Mouse (Mus musculus) spleen, adult 2 months (tissue): ENCODE data around the gene Fcgrt. TPM values are rescaled to one million over a fixed set of nuclear protein-coding genes. Genes with fewer than 3 reads are reported as not detected.

Experiments used
- DNase-seq, 2 experiments: peaks; one replicate each; pipeline versions ENCODE4 v3.0.0 to v3.0.0-alpha.2; 2012 to 2021; ENCODE audit warnings: low spot score in 2 of 2, low read depth in 1 of 2
- H3K27ac ChIP-seq: fragments of 200-500 bp; 2 replicates; pipeline ENCODE4 v1.5.1; 2012; ENCODE audit warnings: low read length, inconsistent platforms; ENCODE audit not compliant: insufficient read depth
- H3K27me3 ChIP-seq: fragments of 200-500 bp; 2 replicates; pipeline ENCODE4 v1.6.1; 2012; ENCODE audit warnings: mild to moderate bottlenecking, moderate library complexity, low read length, inconsistent platforms; ENCODE audit not compliant: control insufficient read depth, insufficient read depth
- H3K36me3 ChIP-seq: fragments of 200-500 bp; 2 replicates; pipeline ENCODE4 v1.6.1; 2012; ENCODE audit warnings: mild to moderate bottlenecking, low read length, inconsistent platforms; ENCODE audit not compliant: control insufficient read depth, insufficient read depth
- H3K4me1 ChIP-seq: fragments of 200-500 bp; 2 replicates; pipeline ENCODE4 v1.6.1; 2011; ENCODE audit warnings: inconsistent platforms; ENCODE audit not compliant: control insufficient read depth, insufficient read depth, insufficient read length
- H3K4me3 ChIP-seq: fragments of 200-500 bp; 2 replicates; pipeline ENCODE4 v1.5.1; 2011; ENCODE audit warnings: mild to moderate bottlenecking, inconsistent platforms; ENCODE audit not compliant: insufficient read depth, insufficient read length; ENCODE audit errors: extremely low read depth
- CTCF ChIP-seq: fragments of 200-500 bp; IDR thresholded peaks from 2 replicates; pipeline ENCODE4 v1.5.1; 2011; ENCODE audit warnings: mild to moderate bottlenecking, inconsistent platforms; ENCODE audit not compliant: insufficient read depth, insufficient read length, insufficient replicate concordance; ENCODE audit errors: extremely low read depth
- POLR2A ChIP-seq: fragments of 200-500 bp; IDR thresholded peaks from 2 replicates; pipeline ENCODE4 v1.6.1; 2011; ENCODE audit warnings: low read depth, low read length, inconsistent platforms
- WGBS: fragments of 180-500 bp; shearing (Covaris S2); methylation state at CpG from one replicate; pipeline ENCODE4 v1.1.7; 2018; 5-methylcytosine and 5-hydroxymethylcytosine counted together
- polyA plus RNA-seq: library from polyadenylated mRNA; depleted of rRNA; stranded (reverse); fragments of >200 nt; gene quantifications from 2 replicates; pipeline ENCODE4 v1.2.3, GENCODE M21; 2012

Gene Fcgrt
- polyA plus RNA-seq, 1 experiment = 64.4 TPM

- Histone ChIP-seq H3K27me3 (no peaks in the 10 kb centered on the region), H3K27ac (no peak overlapping the region), H3K36me3 (peaks cover 2% of the 10 kb centered on the region), H3K4me1 (no peaks in the 10 kb centered on the region), H3K4me3 (no peak overlapping the region)
- 66% methylated on average over 2 of the region's 2 CpGs for WGBS
- TF ChIP-seq POLR2A = no peak
- no peak for TF ChIP-seq CTCF
- no peak for DNase-seq
These were observed 34.0 kb downstream of the Fcgrt start for GRCm38 (mm10) chr7:45069671-45070070.

DNA sequence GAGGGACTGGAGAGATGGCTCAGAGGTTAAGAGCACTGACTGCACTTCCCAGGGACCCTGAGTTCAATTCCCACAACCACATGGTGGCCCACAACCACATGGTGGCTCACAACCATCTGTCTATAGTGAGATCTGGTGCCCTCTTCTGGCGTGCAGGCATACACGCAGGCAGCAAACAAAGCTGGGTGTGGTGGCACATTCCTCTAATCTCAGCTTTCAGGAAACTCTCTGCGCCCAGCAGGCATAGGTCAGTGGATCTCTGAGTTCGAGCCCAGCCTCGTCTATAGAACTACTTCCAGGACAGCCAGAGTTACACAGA, 35.7 kb downstream of the Fcgrt start:
- H3K4me3 ChIP-seq = no peak overlapping the region
- WGBS = 46% methylated on average over 5 of the region's 5 CpGs
- H3K4me1 ChIP-seq = no peaks in the 10 kb centered on the region
- H3K27ac ChIP-seq = no peak overlapping the region
- H3K27me3 ChIP-seq = no peaks in the 10 kb centered on the region
- no peaks in the 10 kb centered on the region for H3K36me3 ChIP-seq
- TF ChIP-seq POLR2A (no peak), CTCF (peak; percentile 60; the same call in 1 of the 2 replicates)
- DNase-seq = no peak

- no peaks in the 10 kb centered on the region for H3K4me1 ChIP-seq
- TF ChIP-seq CTCF (no peak), POLR2A (no peak)
- no peak overlapping the region for H3K27ac ChIP-seq
- H3K27me3 ChIP-seq = no peaks in the 10 kb centered on the region
- no peak for DNase-seq
- no peak overlapping the region for H3K4me3 ChIP-seq
- no peaks in the 10 kb centered on the region for H3K36me3 ChIP-seq
- WGBS = 79% methylated on average over 4 of the region's 4 CpGs
These were observed 36.3 kb downstream of the Fcgrt start for GRCm38 (mm10) chr7:45067190-45067999.

DNA sequence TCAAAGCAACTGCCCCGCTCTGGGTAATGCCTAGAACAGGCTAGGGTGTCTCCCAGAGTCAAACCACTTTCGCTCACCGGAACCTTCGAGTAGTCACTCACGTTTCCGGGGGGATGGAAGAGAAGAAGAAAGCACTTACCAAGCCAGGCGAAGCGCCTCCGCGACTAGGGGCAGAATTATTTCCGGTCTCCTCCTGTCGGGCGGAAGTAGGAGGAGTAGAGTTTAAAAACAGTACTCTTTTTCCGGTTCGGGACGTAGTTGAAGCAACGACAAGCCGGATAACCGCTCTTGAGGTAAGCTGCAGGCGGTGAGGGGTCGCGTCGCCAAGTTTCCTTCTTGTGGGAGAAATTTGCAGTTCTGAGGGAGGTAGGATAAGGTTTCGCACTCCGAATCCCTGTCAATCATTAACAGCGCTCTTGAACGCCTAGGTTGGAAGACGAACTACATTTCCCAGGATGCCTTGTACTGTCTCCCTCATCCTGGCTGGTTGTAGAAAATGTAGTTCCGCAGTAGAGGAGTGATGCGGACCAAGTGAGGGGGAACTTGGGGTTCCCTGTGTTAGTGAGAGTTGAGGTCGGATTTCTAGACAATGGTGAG, 41.3 kb downstream of the Fcgrt start, which contains the start of the genes Nosip and Prrg2:
TSS of gene Nosip (plus strand) at position 191 of the 597 bp plus-strand sequence.
TSS of gene Prrg2 (minus strand) at position 439 of the 597 bp plus-strand sequence.
- peak; percentile 91 to 97 for DNase-seq
- WGBS = under 1% methylated on average over 31 of the region's 31 CpGs
- Histone ChIP-seq H3K36me3 (no peaks in the 10 kb centered on the region), H3K4me1 (peaks cover 4% of the 10 kb centered on the region; the same call in 1 of the 2 replicates), H3K27me3 (no peaks in the 10 kb centered on the region), H3K4me3 (peak within 1 kb of the TSS; percentile 80), H3K27ac (peak within 1 kb of the TSS; percentile 94)
- TF ChIP-seq CTCF = no peak
- TF ChIP-seq POLR2A = peak; percentile 25

- WGBS = 49% methylated on average over 11 of the region's 11 CpGs
- H3K4me3 ChIP-seq = no peak overlapping the region
- H3K27ac ChIP-seq = no peak overlapping the region
- no peak for TF ChIP-seq POLR2A
- TF ChIP-seq CTCF = no peak
- no peaks in the 10 kb centered on the region for H3K27me3 ChIP-seq
- DNase-seq = no peak
- peaks cover 4% of the 10 kb centered on the region; the same call in 1 of the 2 replicates for H3K4me1 ChIP-seq
- H3K36me3 ChIP-seq = no peaks in the 10 kb centered on the region
These were observed 42.0 kb downstream of the Fcgrt start for GRCm38 (mm10) chr7:45061532-45062075.

GRCm38 (mm10) chr7:45060632-45061122, 43.0 kb downstream of the Fcgrt start:
- no peaks in the 10 kb centered on the region for H3K27me3 ChIP-seq
- H3K4me1 ChIP-seq = peaks cover 4% of the 10 kb centered on the region; the same call in 1 of the 2 replicates
- H3K36me3 ChIP-seq = no peaks in the 10 kb centered on the region
- no peak for DNase-seq
- no peak overlapping the region for H3K4me3 ChIP-seq
- no peak overlapping the region for H3K27ac ChIP-seq
- WGBS = 89% methylated on average over 6 of the region's 6 CpGs
- TF ChIP-seq CTCF = no peak
- TF ChIP-seq POLR2A = no peak
